Mouse (Mus musculus) left cerebral cortex, adult 2 months (tissue): Measurements from ENCODE around the gene Hmcn1. TPM values are rescaled to one million over a fixed set of nuclear protein-coding genes. Genes with fewer than 3 reads are reported as not detected.

Experiments used
- DNase-seq, 2 experiments: peaks; one replicate each; pipeline ENCODE4 v3.0.0; 2021 to 2022; ENCODE audit warnings: low spot score in 2 of 2, mixed read lengths in 1 of 2; ENCODE audit errors: extremely low spot score in 1 of 2
- H3K27ac ChIP-seq: fragments of 200-600 bp; 2 replicates; pipeline ENCODE4 v1.8.1; 2022
- H3K4me3 ChIP-seq: fragments of 200-600 bp; 2 replicates; pipeline ENCODE4 v1.8.1; 2022
- CTCF ChIP-seq: fragments of 200-600 bp; IDR thresholded peaks from 2 replicates; pipeline ENCODE4 v1.8.1; 2022; ENCODE audit warnings: antibody characterized with exemption, mild to moderate bottlenecking, moderate library complexity
- intact Hi-C: fragments of 180-260 bp; cut with DNase I; formaldehyde crosslinking; loops from one replicate; pipeline ENCODE4 v1.15.1; 2025
- total RNA-seq, 2 experiments: library from RNA; stranded (reverse); gene quantifications; 2 replicates each; pipeline ENCODE4 v1.2.3; 2021

The Hmcn1 gene
- total RNA-seq, 2 experiments from 2014 or later: 1.6 to 3.5 TPM

DNA sequence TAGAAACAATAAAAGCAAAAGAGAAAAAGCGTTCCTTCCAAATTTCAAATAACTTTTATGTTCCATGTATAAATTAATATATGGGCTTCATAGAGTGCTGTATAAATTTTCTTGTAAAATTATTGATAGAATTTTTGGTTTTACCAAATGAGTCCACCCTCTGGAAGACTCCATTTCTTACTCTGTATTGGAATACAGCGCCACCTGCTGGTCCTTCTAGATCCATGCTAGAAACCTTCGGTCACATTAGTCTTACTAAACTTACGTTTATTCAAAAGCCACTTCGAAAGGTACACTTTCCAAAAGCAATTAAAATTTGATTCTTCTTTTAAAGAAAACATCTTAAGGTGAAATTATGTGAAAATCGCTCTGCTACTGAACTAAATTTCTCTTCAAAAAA lies 73.0 kb downstream of the Hmcn1 start:
- DNase-seq: peak; percentile 44 to 58
- Histone ChIP-seq H3K4me3 (no peak overlapping the region), H3K27ac (no peak overlapping the region)
- intact Hi-C loops: loop anchor here (1.0 to 5.0 kb wide), 3 partner anchors 87 to 380 kb away; no protein-coding TSS in a partner anchor
- TF ChIP-seq CTCF: peak; percentile 94

DNA sequence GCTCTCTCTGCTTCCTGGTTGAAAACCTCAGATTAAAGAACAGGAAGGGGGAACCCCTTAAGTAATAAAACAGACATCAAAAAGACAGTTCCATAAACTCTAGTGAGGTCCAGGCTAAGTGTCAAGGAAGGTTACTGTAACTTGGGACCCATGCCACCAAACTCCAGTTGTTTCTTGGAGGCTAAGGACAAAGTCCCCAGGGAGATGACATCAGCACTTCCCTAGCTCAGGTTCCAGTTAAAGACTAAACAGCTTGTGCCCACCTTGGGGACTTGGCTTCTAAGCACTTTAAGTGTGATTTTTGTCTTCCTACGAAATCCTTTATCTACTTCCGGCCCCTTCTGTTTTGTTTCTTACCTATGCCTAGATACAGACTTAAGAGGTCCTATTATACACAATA lies 78.3 kb downstream of the Hmcn1 start:
- Histone ChIP-seq H3K27ac (no peak overlapping the region), H3K4me3 (no peak overlapping the region)
- intact Hi-C loops: no loop called here
- DNase-seq: no peak
- TF ChIP-seq CTCF: no peak

DNA sequence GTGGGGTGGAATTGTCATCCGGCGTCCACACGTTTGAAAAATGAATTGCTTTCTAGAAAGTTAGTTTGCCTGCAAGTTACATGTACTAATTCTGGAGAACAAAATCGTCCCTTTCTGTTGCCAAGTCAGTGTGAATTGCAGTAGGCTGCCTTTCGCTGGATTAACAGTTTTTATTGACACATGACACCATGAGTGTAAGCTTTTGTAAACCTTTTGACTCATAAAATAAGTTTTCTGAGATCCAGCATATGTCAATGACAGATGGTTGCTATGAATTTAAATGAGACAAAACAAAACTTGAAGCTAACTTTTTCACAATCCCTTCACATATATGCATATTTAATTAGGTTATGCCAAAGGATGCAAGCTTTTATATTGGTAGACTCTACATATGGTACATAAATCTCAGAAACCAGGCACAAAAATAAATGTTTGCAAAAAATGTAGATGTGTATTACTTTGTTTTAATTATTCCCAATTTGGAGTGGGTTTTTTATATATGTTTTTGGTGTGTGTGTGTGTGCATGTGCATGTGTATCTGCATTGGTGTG lies 79.6 kb downstream of the Hmcn1 start:
- DNase-seq: no peak
- Histone ChIP-seq H3K4me3 (no peak overlapping the region), H3K27ac (no peak overlapping the region)
- intact Hi-C loops: no loop called here
- no peak for TF ChIP-seq CTCF

DNA sequence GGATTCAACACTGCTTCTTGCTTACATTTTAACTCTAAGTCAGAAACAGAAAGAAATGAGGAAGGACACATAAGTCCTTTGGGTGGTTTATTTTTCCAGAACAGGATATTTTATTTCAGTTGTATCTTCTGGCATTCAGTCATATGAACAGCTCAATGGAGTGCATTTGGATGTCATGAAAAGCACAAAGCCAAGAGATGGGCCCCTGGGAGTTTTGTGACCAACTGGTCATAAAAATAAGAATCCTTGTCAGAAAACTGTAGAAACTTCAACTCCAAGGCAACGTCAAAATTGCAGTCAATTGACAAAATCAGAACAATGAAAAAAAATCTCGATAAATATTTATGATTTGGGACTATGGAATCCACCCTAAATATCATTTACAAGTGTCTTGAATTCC lies 83.6 kb downstream of the Hmcn1 start:
- no peak overlapping the region for H3K27ac ChIP-seq
- DNase-seq: no peak
- no peak overlapping the region for H3K4me3 ChIP-seq
- intact Hi-C loops: no loop called here
- TF ChIP-seq CTCF: no peak

GRCm38 (mm10) chr1:150893677-150894188 lies 99.5 kb downstream of the Hmcn1 start:
- no peak for TF ChIP-seq CTCF
- DNase-seq: no peak
- Histone ChIP-seq H3K4me3 (no peak overlapping the region), H3K27ac (no peak overlapping the region)
- intact Hi-C loops: no loop called here

DNA sequence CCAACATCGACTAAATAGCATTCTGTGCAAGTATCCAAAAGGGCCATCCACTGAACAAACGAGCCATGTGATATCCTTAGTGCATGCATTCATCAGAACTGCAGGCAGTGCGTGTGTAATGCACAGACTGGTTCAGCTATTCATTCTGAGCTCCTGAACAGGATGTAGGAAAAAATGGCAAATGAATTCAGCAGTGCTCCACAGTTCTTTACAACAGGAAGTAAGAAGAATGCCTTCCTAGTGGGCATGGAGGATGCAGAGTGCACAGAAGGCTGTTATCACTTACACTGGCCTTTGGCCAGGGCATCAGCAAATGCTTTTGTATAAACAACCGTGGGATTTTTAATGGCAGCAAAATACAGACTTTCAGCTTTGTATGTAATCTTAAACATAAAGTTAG lies 103.2 kb downstream of the Hmcn1 start:
- no peak for DNase-seq
- H3K4me3 ChIP-seq: no peak overlapping the region
- no peak overlapping the region for H3K27ac ChIP-seq
- TF ChIP-seq CTCF: no peak
- intact Hi-C loops: no loop called here

- no peak for TF ChIP-seq CTCF
- no peak for DNase-seq
- H3K4me3 ChIP-seq: no peak overlapping the region
- intact Hi-C loops: no loop called here
- no peak overlapping the region for H3K27ac ChIP-seq
These were observed 107.0 kb downstream of the Hmcn1 start for GRCm38 (mm10) chr1:150886267-150886666.

DNA sequence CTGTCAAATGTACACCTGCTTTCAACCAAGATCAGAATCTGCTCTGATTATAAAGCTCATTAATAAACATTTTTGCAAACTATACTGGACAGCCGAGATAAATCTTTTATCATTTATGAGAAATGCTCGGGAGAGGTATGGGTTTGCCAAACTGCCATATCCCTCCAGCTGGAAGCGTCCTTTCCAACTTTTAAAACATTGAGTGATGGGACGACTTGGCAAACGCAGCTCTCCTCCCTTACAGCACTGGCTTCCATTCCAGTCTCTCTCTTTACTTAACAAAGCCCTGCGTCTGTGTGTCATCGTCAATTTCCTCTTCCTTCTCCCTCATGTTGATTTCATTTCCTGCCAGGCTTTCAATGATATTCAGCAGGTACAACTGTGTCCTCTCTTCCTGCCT lies 114.8 kb downstream of the Hmcn1 start:
- Histone ChIP-seq H3K27ac (no peak overlapping the region), H3K4me3 (no peak overlapping the region)
- DNase-seq: no peak
- intact Hi-C loops: no loop called here
- no peak for TF ChIP-seq CTCF

- intact Hi-C loops: no loop called here
- H3K27ac ChIP-seq: no peak overlapping the region
These were observed 115.3 kb downstream of the Hmcn1 start for GRCm38 (mm10) chr1:150877920-150878319.

DNA sequence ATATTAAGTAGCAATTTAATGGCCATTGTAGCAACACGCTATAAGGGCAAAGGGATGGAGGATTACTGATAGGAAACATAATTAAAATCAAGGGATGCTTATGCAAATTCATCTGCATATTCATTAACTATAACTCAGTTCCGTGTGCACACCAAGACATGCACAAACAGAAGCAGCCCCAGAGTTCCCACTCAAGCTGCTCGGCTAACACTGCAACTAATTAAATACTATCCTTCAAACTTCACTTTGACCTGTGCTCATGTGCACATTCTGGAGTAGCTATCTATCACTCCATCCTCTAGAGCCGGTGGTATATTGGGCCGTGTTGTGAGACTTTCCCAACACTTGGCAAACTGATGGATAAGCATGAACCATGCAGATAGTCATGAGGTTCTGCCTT lies 119.2 kb downstream of the Hmcn1 start:
- H3K27ac ChIP-seq: no peak overlapping the region
- DNase-seq: no peak
- H3K4me3 ChIP-seq: no peak overlapping the region
- intact Hi-C loops: no loop called here
- no peak for TF ChIP-seq CTCF

More at GRCm38 (mm10) chr1:150877920-150878319, 115.3 kb downstream of the Hmcn1 start:
- H3K4me3 ChIP-seq: no peak overlapping the region
- no peak for TF ChIP-seq CTCF
- DNase-seq: no peak

DNA sequence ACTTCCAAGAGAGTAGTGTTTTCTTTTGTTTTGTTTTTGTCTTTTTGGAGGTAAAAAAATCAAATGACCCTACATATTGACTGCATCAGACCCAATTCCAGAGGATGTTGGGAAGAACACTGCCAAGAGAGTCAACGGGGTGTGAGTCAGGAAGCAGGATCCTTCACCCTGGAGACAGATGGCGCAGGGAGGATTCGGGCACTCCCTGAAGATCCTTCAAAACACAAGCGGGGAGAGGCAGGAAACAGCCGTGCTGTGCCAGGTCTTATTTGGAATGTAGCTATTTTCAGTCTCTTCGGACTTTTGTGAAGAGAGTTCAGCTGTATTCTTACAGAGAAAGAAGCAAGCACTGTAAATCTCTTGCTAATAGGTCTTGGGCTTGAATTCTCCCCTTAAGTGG lies 120.0 kb downstream of the Hmcn1 start:
- intact Hi-C loops: no loop called here
- DNase-seq: peak in 1 of 2 experiments; percentile 16
- Histone ChIP-seq H3K27ac (no peak overlapping the region), H3K4me3 (no peak overlapping the region)
- no peak for TF ChIP-seq CTCF

- no peak overlapping the region for H3K4me3 ChIP-seq
- H3K27ac ChIP-seq: no peak overlapping the region
- no peak for DNase-seq
- TF ChIP-seq CTCF: no peak
- intact Hi-C loops: no loop called here
These were observed 121.1 kb downstream of the Hmcn1 start for GRCm38 (mm10) chr1:150872105-150872504.

DNA sequence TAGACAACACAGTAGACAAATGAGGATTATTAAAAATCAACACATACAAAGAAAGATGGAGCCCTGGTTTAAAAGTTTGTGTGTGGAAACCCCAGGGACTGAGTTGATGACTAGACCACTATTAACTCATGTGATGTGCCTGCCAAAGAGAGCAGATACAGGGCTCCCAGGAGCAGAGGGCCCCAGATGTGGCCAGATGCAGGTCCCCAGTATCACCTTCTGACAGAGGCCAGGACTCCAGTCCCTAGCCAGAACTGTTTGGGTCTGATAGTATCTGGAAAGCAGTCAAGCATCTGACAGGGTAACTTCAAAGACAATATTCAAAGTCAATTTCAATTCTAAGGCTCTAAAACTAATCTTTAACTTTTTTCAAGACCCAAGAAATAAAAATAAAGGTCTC lies 124.0 kb downstream of the Hmcn1 start:
- TF ChIP-seq CTCF: no peak
- intact Hi-C loops: no loop called here
- Histone ChIP-seq H3K27ac (no peak overlapping the region), H3K4me3 (no peak overlapping the region)
- DNase-seq: no peak
